Mouse (Mus musculus) limb, embryonic 12.5 days (tissue): ENCODE data around the gene Rexo4. TPM values are rescaled to one million over a fixed set of nuclear protein-coding genes. Genes with fewer than 3 reads are reported as not detected.

Source experiments
- ATAC-seq: fragments of 200-750 bp; cut with Nextera tagmentation; 2 replicates; pipeline ENCODE4 v1.8.0; 2017; ENCODE audit warnings: low read depth, moderate TSS enrichment; ENCODE audit not compliant: insufficient number of reproducible peaks, insufficient read depth, low FRiP score, low TSS enrichment
- H3K27ac ChIP-seq: fragments of 300-500 bp; sonication (generic); 2 replicates; pipeline ENCODE4 v1.5.1; 2016; ENCODE audit warnings: mild to moderate bottlenecking, moderate library complexity
- H3K27me3 ChIP-seq: fragments of 300-500 bp; sonication (generic); 2 replicates; pipeline ENCODE4 v1.6.1; 2016; ENCODE audit warnings: mild to moderate bottlenecking, moderate library complexity
- H3K36me3 ChIP-seq: fragments of 300-500 bp; sonication (generic); 2 replicates; pipeline ENCODE4 v1.6.1; 2016; ENCODE audit warnings: mild to moderate bottlenecking, moderate library complexity
- H3K4me1 ChIP-seq: fragments of 300-500 bp; sonication (generic); replicated peaks from 2 replicates; pipeline ENCODE4 v1.6.1; 2016
- H3K4me2 ChIP-seq: fragments of 300-500 bp; sonication (generic); 2 replicates; pipeline ENCODE4 v1.6.1; 2016; ENCODE audit warnings: mild to moderate bottlenecking, moderate library complexity
- H3K4me3 ChIP-seq: fragments of 300-500 bp; sonication (generic); replicated peaks from 2 replicates; pipeline ENCODE4 v1.5.1; 2016; ENCODE audit warnings: mild to moderate bottlenecking
- H3K9ac ChIP-seq: fragments of 300-500 bp; sonication (generic); replicated peaks from 2 replicates; pipeline ENCODE4 v1.6.1; 2016; ENCODE audit warnings: mild to moderate bottlenecking, moderate library complexity
- H3K9me3 ChIP-seq: fragments of 300-500 bp; sonication (generic); 2 replicates; pipeline ENCODE4 v1.6.1; 2016; ENCODE audit warnings: mild to moderate bottlenecking, moderate library complexity
- WGBS: fragments of 180-500 bp; shearing (Covaris S2); methylation state at CpG from one replicate; pipeline ENCODE4 v1.1.7; 2016; 5-methylcytosine and 5-hydroxymethylcytosine counted together
- polyA plus RNA-seq: library from polyadenylated mRNA; unstranded; fragments of >200 nt; fragmentation: Nextera tagmentation; extraction: Ambion mirVana; gene quantifications from 2 replicates; pipeline ENCODE4 v1.2.1, GENCODE M21; 2016

Gene Rexo4
- polyA plus RNA-seq, 1 experiment from 2014 or later: 54.0 TPM

DNA sequence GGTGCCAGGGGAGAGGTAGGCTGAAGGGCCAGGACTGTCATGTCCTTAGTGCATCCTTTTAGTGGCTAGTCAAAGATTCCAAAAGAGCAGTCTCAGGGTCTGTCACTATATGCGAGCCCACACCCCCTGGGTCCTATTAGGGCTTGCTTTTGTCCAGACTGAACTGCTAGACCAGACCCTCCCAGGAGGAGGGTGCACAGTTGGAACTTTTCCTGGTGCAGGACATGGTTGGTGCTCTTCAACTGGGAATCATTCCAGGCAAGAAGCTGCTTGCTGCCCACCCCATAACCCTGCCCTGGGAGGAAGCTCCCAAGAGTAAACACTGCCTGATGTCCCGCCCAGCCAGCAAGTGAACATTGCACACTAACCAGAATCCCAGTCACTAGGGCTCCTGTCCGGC is 8.9 kb upstream of the Rexo4 start, which contains the start of gene Adamts13:
Gene Adamts13 (plus strand): TSS at position 301 of the 400 bp plus-strand sequence.
- 61% methylated on average over 3 of the region's 3 CpGs for WGBS
- ATAC-seq: no peak
- H3K4me2 ChIP-seq: peak within 1 kb of the TSS; percentile 11; the same call in 1 of the 2 replicates

DNA sequence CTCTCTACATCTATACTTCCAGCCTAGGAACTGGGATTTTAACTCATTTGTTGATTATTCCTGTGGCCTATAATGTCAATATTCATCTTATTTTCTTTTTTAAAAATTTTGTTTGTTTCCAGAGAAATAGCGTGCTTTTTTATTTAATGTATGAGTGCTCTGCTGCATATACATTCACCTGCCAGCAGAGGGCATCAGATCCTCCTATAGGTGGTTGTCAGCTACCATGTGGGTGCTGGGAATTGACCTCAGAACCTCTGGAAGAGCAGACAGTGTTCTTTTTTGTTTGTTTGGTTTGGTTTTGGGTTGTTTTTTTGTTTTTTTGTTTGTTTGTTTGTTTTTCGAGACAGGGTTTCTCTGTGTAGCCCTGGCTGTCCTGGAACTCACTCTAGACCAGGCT is 3.1 kb upstream of the Rexo4 start:
- WGBS: 79% methylated on average over 2 of the region's 2 CpGs
- ATAC-seq: no peak
- no peak overlapping the region for H3K4me2 ChIP-seq
- H3K27ac ChIP-seq: no peak overlapping the region
- peaks cover 2% of the 10 kb centered on the region; the same call in 1 of the 2 replicates for H3K36me3 ChIP-seq
- H3K4me3 ChIP-seq: no peak overlapping the region
- peaks cover 16% of the 10 kb centered on the region for H3K4me1 ChIP-seq
- no peak overlapping the region for H3K9ac ChIP-seq
- peaks cover 5% of the 10 kb centered on the region; the same call in 1 of the 2 replicates for H3K9me3 ChIP-seq
- H3K27me3 ChIP-seq: 0 out of 2 replicates have a peak, but pooled peaks cover 5% of the 10 kb centered on the region

More for the DNA sequence above, 8.9 kb upstream of the Rexo4 start, which contains the start of gene Adamts13:
- Histone ChIP-seq H3K4me3 (no peak within 1 kb of the TSS), H3K27me3 (0 out of 2 replicates have a peak, but pooled peaks cover 5% of the 10 kb centered on the region), H3K36me3 (no peaks in the 10 kb centered on the region), H3K4me1 (peaks cover 10% of the 10 kb centered on the region), H3K9ac (no peak within 1 kb of the TSS), H3K27ac (no peak within 1 kb of the TSS), H3K9me3 (no peaks in the 10 kb centered on the region)

DNA sequence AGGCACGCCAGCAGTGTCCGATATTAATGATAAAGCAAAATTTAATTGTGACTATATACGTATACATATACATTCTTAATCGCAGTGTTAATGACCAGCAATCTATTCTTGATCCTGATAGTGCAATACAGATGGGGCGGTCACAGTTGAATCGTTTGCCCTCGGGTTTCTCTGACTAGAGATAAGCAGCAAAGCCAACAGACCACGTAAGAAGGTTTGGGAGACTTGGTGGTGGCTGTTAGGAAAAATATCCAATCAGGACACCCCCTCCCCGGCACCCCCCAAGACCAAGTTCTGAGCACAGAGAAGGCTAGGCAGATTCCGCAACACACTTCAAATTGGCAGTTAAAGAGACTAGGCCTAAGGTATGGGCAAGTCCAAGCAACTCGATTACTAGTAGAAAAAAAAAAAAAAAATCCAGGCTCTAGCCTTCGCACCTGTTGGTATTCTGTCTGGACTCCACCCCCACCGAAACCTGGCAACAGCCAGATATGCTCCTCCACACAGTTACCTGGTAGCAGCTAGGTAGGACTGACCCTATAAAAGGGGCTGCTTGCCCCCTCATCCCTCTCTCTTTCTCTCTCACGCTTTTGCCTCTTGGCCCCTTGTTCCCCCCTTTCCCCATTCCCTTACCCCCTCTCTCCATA is 661 bp upstream of the Rexo4 start:
- Histone ChIP-seq H3K36me3 (peaks cover 27% of the 10 kb centered on the region), H3K4me3 (peak overlapping the region; percentile 70), H3K4me1 (peaks cover 20% of the 10 kb centered on the region), H3K9me3 (peaks cover 5% of the 10 kb centered on the region; the same call in 1 of the 2 replicates), H3K27me3 (no peaks in the 10 kb centered on the region), H3K9ac (peak overlapping the region; percentile 85), H3K4me2 (peak overlapping the region; percentile 73), H3K27ac (peak overlapping the region; percentile 98)
- 15% methylated on average over 14 of the region's 14 CpGs for WGBS
- peak; percentile 27; the same call in 1 of the 2 replicates for ATAC-seq

DNA sequence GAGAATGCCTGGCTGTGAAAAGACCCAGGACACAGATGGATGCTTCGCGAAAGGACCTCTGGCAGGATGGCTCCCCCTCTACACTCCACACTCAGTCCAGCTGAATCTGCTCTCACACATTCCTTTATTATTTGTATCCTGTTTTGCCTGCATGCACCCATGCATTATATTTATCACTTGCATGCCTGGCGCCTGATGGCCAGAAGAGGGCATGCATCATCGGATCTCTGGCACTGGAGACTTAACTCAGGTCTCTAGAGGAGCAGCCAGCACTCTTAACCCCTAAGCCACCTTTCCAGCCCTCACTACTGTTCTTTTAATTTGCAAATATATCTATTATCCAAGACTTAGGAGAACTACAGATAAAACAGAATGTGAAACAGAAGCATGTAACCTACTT is 3.4 kb downstream of the Rexo4 start:
- Histone ChIP-seq H3K27me3 (no peaks in the 10 kb centered on the region), H3K36me3 (peaks cover 64% of the 10 kb centered on the region), H3K4me2 (no peak overlapping the region), H3K4me3 (no peak overlapping the region), H3K9me3 (no peaks in the 10 kb centered on the region), H3K27ac (no peak overlapping the region), H3K9ac (no peak overlapping the region), H3K4me1 (peaks cover 20% of the 10 kb centered on the region)
- 78% methylated on average over 4 of the region's 4 CpGs for WGBS
- ATAC-seq: no peak

DNA sequence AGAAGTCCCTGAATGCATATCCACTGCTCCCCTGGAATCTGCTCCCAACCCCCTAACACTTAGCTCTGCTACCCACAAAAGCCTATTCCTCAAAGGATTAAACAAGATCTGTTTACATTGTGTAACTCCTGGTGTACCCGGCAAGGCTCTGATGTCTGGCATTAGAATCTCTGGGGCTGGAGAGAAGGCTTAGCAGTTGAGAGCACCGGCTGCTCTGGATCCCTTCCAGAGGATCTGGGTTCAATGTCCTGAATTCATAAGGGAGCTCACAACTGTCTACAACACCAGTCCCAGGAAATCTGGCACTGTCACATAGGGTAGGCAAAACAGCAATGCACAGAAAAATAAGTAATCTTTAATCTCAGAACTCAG is 6.7 kb downstream of the Rexo4 start:
- Histone ChIP-seq H3K27ac (no peak overlapping the region), H3K27me3 (no peaks in the 10 kb centered on the region)
- WGBS: 85% methylated on average over 2 of the region's 2 CpGs

DNA sequence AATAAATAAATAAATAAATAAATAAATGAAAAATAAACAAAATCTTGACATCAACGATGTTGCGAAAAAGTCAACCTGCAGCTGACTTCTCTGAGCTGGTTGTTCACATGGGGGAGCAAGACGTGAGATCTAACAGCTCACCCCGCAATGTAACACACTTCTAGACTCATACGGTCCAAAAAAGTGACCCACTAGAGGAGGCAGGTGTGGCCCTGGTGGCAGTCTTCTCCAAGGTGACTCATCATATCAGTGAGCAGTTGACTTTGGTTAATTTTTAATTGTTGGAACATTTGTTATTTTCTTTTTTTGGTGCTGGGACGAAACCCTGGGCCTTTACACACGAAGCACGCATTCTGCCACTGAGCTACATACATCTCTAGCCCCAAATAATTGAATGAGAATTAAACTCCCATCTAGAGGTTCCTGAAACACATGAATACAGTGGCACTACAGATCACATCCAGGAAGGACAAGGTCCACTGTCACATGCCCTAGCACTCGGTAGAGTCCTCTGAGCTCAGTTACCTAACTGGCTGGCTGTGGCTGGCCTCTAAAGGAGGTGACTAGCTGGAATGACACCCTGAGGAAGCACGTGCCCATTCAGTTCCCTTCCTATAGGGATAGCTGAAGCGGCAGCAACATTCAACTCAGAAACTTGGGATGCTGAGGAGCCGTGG is 7.2 kb downstream of the Rexo4 start:
- peaks cover 97% of the 10 kb centered on the region for H3K36me3 ChIP-seq
- H3K4me2 ChIP-seq: no peak overlapping the region
- ATAC-seq: no peak
- no peak overlapping the region for H3K27ac ChIP-seq
- no peak overlapping the region for H3K9ac ChIP-seq
- WGBS: 93% methylated on average over 12 of the region's 12 CpGs
- H3K9me3 ChIP-seq: no peaks in the 10 kb centered on the region
- H3K27me3 ChIP-seq: no peaks in the 10 kb centered on the region
- no peak overlapping the region for H3K4me3 ChIP-seq
- peaks cover 3% of the 10 kb centered on the region; the same call in 1 of the 2 replicates for H3K4me1 ChIP-seq

More for the DNA sequence above, 6.7 kb downstream of the Rexo4 start:
- Histone ChIP-seq H3K36me3 (peaks cover 97% of the 10 kb centered on the region), H3K9ac (no peak overlapping the region), H3K4me1 (peaks cover 6% of the 10 kb centered on the region), H3K4me2 (no peak overlapping the region), H3K9me3 (no peaks in the 10 kb centered on the region), H3K4me3 (no peak overlapping the region)
- ATAC-seq: no peak

DNA sequence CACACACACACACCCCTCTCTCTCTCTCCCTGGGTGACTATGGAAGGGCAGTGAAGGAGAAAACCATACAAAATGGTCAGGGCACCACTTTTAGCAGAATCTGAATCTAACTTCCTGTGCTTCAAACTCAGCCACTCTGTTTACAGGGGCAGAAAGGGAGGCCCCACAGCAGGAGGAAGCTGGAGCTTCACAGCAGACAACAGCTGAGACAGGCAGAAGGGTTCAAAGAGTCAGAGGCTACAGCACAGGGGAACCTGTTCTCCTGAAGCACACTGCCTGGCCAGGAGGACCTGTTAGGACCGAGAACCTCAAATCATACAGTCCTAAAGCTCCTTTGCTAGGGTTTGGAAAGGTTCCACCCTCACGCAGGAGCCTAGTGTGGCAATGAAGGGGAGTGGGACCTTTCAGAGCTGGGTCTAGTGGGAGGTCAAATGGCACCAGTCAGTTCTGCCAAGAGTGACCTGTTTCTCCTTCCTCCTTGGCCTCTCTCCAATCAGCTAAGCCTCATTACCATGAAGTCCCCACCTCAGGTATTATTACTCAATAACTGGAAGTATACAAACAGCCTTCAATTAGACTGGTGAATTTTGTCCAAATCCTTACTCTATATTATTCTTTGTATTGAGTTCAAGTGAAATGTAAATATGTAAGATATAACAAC is 9.3 kb downstream of the Rexo4 start:
- Histone ChIP-seq H3K4me1 (no peaks in the 10 kb centered on the region), H3K9me3 (no peaks in the 10 kb centered on the region), H3K27me3 (no peaks in the 10 kb centered on the region), H3K27ac (no peak overlapping the region), H3K4me3 (no peak overlapping the region), H3K36me3 (peaks cover 94% of the 10 kb centered on the region), H3K4me2 (no peak overlapping the region), H3K9ac (no peak overlapping the region)
- WGBS: 90% methylated on average over 2 of the region's 2 CpGs
- no peak for ATAC-seq

DNA sequence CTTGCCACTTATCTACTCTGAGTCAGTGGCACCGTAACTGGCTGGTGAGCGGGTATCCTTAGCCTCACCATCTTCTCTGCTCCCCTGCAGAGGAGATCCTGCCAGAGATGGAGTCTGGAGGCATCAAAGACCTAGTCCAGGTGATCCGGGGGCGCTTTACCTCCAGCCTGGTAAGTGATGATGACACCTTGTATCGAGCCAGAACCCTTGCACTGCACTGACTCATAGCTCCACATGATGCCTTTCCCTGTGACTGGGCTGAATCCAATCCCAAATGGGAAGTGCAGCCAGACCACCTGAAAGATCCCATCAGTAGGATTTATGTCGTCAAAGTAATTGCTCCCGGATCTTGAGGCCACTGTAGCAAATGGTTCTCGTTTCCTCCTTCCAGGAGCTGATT is 11.3 kb downstream of the Rexo4 start:
- H3K36me3 ChIP-seq: peaks cover 93% of the 10 kb centered on the region
- WGBS: 77% methylated on average over 8 of the region's 8 CpGs

DNA sequence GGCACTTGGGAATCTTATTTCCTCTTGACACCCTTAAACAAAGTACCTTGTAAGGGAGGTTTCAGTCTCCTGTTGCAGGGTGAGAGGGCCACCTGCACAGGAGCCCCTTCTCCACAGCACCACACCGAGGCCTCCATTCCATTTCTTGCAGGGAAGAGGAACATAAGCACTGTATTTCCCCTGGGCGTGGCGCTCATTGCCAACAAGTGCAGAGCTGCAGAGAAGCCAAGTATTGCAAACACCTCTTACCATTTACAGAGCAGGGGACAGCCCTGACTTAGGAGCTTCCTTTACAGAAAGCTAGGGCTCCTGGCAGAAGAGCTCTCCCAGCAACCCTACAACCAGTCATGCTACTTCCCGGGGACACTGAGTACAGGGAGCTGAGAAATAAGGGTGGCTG is 12.0 kb downstream of the Rexo4 start:
- Histone ChIP-seq H3K4me1 (no peaks in the 10 kb centered on the region), H3K36me3 (peaks cover 87% of the 10 kb centered on the region), H3K9me3 (no peaks in the 10 kb centered on the region), H3K9ac (no peak overlapping the region), H3K27me3 (no peaks in the 10 kb centered on the region), H3K4me3 (no peak overlapping the region), H3K4me2 (no peak overlapping the region), H3K27ac (no peak overlapping the region)
- ATAC-seq: no peak
- WGBS: 93% methylated on average over 4 of the region's 4 CpGs

More for the DNA sequence above, 11.3 kb downstream of the Rexo4 start:
- Histone ChIP-seq H3K27me3 (no peaks in the 10 kb centered on the region), H3K4me3 (no peak overlapping the region), H3K9me3 (no peaks in the 10 kb centered on the region), H3K4me2 (no peak overlapping the region), H3K27ac (no peak overlapping the region), H3K4me1 (no peaks in the 10 kb centered on the region), H3K9ac (no peak overlapping the region)
- no peak for ATAC-seq

DNA sequence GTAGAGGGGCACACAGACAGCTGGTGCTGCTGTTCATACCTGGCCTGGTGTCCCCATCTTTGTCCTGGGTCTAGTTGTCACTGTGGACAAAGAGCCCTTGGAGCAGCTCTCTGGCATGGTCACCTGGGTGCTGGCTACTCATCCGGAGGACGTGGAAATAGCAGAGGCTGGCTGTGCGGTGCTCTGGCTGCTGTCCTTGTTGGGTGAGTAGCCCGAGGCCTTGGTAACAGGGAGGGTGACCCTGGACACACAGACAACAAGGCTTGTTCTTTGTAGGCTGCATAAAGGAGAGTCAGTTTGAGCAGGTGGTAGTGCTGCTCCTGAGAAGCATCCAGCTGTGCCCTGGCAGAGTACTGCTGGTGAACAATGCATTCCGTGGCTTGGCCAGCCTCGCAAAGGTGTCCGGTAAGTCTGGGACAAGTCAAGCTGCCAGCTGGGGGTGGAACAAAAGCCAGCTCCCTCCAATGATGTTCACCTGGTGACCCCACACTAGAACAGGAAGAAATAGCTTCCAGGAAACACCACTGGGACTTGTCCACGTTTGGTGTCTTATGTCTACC is 12.8 kb downstream of the Rexo4 start:
- 93% methylated on average over 8 of the region's 8 CpGs for WGBS
- no peak overlapping the region for H3K4me2 ChIP-seq
- H3K36me3 ChIP-seq: peaks cover 86% of the 10 kb centered on the region
- no peak overlapping the region for H3K9ac ChIP-seq
- no peaks in the 10 kb centered on the region for H3K9me3 ChIP-seq
- H3K27me3 ChIP-seq: no peaks in the 10 kb centered on the region
- H3K27ac ChIP-seq: no peak overlapping the region
- H3K4me1 ChIP-seq: no peaks in the 10 kb centered on the region
- no peak for ATAC-seq
- H3K4me3 ChIP-seq: no peak overlapping the region

DNA sequence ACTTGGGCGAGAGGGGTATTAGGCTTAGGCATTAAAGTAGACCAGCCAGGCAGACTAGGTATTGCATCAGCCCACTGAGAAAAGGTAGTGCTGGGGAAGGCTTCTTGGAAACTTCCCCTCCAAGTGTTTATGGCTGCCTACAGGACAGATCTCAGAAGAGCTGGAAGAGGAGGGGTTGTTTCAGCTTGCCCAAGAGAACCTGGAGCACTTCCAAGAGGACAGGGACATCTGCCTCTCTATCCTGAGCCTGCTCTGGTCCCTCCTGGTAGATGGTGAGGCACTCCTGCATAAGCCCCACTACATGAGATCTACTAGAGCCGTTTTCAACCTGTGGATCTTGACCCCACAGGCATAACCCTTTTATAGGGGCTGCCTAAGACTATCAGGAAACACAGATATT is 13.8 kb downstream of the Rexo4 start:
- H3K9me3 ChIP-seq: no peaks in the 10 kb centered on the region
- no peaks in the 10 kb centered on the region for H3K4me1 ChIP-seq
- H3K27ac ChIP-seq: no peak overlapping the region
- H3K4me2 ChIP-seq: no peak overlapping the region
- 81% methylated on average over 2 of the region's 2 CpGs for WGBS
- no peak overlapping the region for H3K9ac ChIP-seq
- no peaks in the 10 kb centered on the region for H3K27me3 ChIP-seq
- no peak overlapping the region for H3K4me3 ChIP-seq
- ATAC-seq: no peak
- peaks cover 77% of the 10 kb centered on the region for H3K36me3 ChIP-seq
